Mouse (Mus musculus) heart, postnatal 0 days (tissue): Measurements from ENCODE around the gene Nacc2. TPM values are rescaled to one million over a fixed set of nuclear protein-coding genes. Genes with fewer than 3 reads are reported as not detected.

Experiments used
- ATAC-seq: fragments of 200-750 bp; cut with Nextera tagmentation; 2 replicates; pipeline ENCODE4 v1.8.0; 2017; ENCODE audit warnings: low read depth, moderate number of reproducible peaks, moderate library complexity; ENCODE audit not compliant: insufficient read depth
- DNase-seq: peaks from one replicate; pipeline ENCODE4 v3.0.0-alpha.2; 2016; ENCODE audit warnings: low spot score
- H3K27ac ChIP-seq: fragments of 300-500 bp; sonication (generic); 2 replicates; pipeline ENCODE4 v1.5.1; 2014; ENCODE audit warnings: low read depth, mild to moderate bottlenecking
- H3K27me3 ChIP-seq: fragments of 300-500 bp; sonication (generic); 2 replicates; pipeline ENCODE4 v1.6.1; 2014; ENCODE audit warnings: low read length, mixed read lengths; ENCODE audit not compliant: control insufficient read depth, insufficient read depth
- H3K36me3 ChIP-seq: fragments of 300-500 bp; sonication (generic); replicated peaks from 2 replicates; pipeline ENCODE4 v1.6.1; 2014; ENCODE audit warnings: low read length, mixed read lengths; ENCODE audit not compliant: control insufficient read depth, insufficient read depth
- H3K4me1 ChIP-seq: fragments of 300-500 bp; sonication (generic); 2 replicates; pipeline ENCODE4 v1.6.1; 2014; ENCODE audit warnings: antibody characterized with exemption; ENCODE audit not compliant: control insufficient read depth, insufficient read depth
- H3K4me2 ChIP-seq: fragments of 300-500 bp; sonication (generic); 2 replicates; pipeline ENCODE4 v1.6.1; 2014; ENCODE audit warnings: low read depth, mild to moderate bottlenecking, low read length, moderate library complexity
- H3K4me3 ChIP-seq: fragments of 300-500 bp; sonication (generic); 2 replicates; pipeline ENCODE4 v1.5.1; 2014; ENCODE audit warnings: low read depth, low read length
- H3K9ac ChIP-seq: fragments of 300-500 bp; sonication (generic); replicated peaks from 2 replicates; pipeline ENCODE4 v1.6.1; 2014; ENCODE audit warnings: low read depth, low read length, mixed read lengths
- H3K9me3 ChIP-seq: fragments of 300-500 bp; sonication (generic); replicated peaks from 2 replicates; pipeline ENCODE4 v1.6.1; 2016; ENCODE audit warnings: low read length; ENCODE audit not compliant: control insufficient read depth
- CTCF ChIP-seq: IDR thresholded peaks from 2 replicates; pipeline ENCODE4 v1.5.1; 2016; ENCODE audit warnings: antibody characterized with exemption, control low read depth, low read depth
- EP300 ChIP-seq: IDR thresholded peaks from 2 replicates; pipeline ENCODE4 v1.6.1; 2016; ENCODE audit warnings: antibody characterized with exemption, low read depth
- WGBS: fragments of 180-500 bp; shearing (Covaris S2); extraction: QIAGEN DNeasy Blood & Tissue Kit; methylation state at CpG from one replicate; pipeline ENCODE4 v1.1.7; 2014; 5-methylcytosine and 5-hydroxymethylcytosine counted together
- polyA plus RNA-seq: library from polyadenylated mRNA; unstranded; fragments of >200 nt; fragmentation: Nextera tagmentation; extraction: Ambion mirVana; gene quantifications from 2 replicates; pipeline ENCODE4 v1.2.1, GENCODE M21; 2015
- total RNA-seq: library from RNA; depleted of rRNA; stranded (reverse); fragments of >200 nt; gene quantifications from 2 replicates; pipeline ENCODE4 v1.2.3, GENCODE M21; 2014; ENCODE audit warnings: low replicate concordance; rRNA removed

Gene Nacc2
- total RNA-seq (6.8 and 20.6 TPM in 2 replicates), polyA plus RNA-seq (5.4 and 6.9 TPM in 2 replicates)

DNA sequence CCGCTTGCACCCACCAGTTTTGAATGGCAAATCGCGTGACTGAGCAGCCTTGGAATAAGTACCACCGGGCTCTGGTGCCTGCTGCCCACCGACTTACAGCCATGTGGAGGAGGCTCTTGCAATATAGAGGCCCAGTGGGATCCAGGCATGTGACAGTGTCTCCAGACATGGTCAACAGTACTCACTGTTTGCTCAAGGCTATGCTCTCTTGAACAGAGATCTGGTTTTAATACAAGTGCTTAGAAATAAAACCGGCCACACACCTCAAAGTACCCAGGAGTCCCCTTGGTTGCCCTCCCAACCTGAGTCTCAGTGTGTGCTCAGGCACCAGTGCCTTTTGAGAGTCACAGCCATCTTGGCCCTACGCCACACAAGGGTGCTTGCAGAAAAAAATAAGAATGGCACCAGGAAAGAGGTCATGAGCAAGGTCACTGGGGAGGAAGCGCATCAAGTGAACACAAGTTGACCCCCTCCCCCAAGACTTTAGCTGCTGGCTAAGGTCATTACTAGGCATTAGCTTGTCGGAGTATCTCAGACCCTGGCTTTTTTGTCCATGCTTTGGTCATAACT, at the start of gene Nacc2:
Nacc2 (minus strand) TSS at position 142 of the 570 bp plus-strand sequence.
- Histone ChIP-seq H3K9me3 (no peaks in the 10 kb centered on the region), H3K4me2 (peak within 1 kb of the TSS; percentile 89), H3K9ac (peak within 1 kb of the TSS; percentile 57), H3K27ac (peak within 1 kb of the TSS; percentile 71), H3K36me3 (no peaks in the 10 kb centered on the region), H3K4me3 (peak within 1 kb of the TSS; percentile 84), H3K27me3 (peaks cover 4% of the 10 kb centered on the region; the same call in 1 of the 2 replicates), H3K4me1 (peaks cover 24% of the 10 kb centered on the region)
- TF ChIP-seq CTCF (no peak), EP300 (no peak)
- ATAC-seq (no peak), DNase-seq (no peak)
- 23% methylated on average over 9 of the region's 9 CpGs for WGBS

DNA sequence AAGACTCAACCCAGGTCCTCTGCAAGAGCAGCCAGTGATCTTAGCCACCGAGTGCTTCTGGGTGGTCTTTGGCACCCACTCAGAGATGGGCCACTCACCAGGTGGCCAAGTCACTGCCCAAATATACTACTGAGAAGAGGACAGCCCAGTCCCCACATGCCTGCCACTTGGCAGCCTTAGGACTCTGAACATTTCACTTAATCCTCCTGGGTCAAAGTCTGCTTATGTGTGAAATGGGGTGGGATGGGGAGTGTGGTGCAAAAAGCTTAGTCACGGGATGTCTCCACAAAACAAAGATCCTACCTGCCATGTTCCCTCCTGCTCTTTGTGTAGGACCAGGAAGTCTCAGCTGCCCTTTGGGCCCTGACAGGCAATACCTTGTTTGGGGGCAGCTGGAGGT, 49.1 kb upstream of the Nacc2 start:
- DNase-seq (no peak), ATAC-seq (no peak)
- H3K36me3 ChIP-seq: no peaks in the 10 kb centered on the region
- H3K9me3 ChIP-seq: no peaks in the 10 kb centered on the region
- TF ChIP-seq CTCF: no peak
- TF ChIP-seq EP300: no peak
- no peak overlapping the region for H3K4me2 ChIP-seq
- H3K27ac ChIP-seq: no peak overlapping the region
- no peak overlapping the region for H3K4me3 ChIP-seq
- no peaks in the 10 kb centered on the region for H3K4me1 ChIP-seq
- H3K9ac ChIP-seq: no peak overlapping the region
- 81% methylated on average over 2 of the region's 2 CpGs for WGBS
- peaks cover 6% of the 10 kb centered on the region for H3K27me3 ChIP-seq

GRCm38 (mm10) chr2:26170376-26170775, 47.4 kb upstream of the Nacc2 start:
- Histone ChIP-seq H3K9ac (no peak overlapping the region), H3K4me2 (no peak overlapping the region), H3K27ac (no peak overlapping the region), H3K4me3 (no peak overlapping the region), H3K9me3 (no peaks in the 10 kb centered on the region), H3K36me3 (no peaks in the 10 kb centered on the region), H3K4me1 (no peaks in the 10 kb centered on the region), H3K27me3 (peaks cover 6% of the 10 kb centered on the region)
- DNase-seq (no peak), ATAC-seq (no peak)
- WGBS: 35% methylated on average over 2 of the region's 2 CpGs
- no peak for TF ChIP-seq CTCF
- no peak for TF ChIP-seq EP300

GRCm38 (mm10) chr2:26168843-26169579, 46.0 kb upstream of the Nacc2 start:
- DNase-seq: no peak
- H3K4me3 ChIP-seq: no peak overlapping the region
- H3K27ac ChIP-seq: no peak overlapping the region
- H3K27me3 ChIP-seq: peaks cover 6% of the 10 kb centered on the region; the same call in 1 of the 2 replicates
- H3K9ac ChIP-seq: no peak overlapping the region
- H3K9me3 ChIP-seq: no peaks in the 10 kb centered on the region
- H3K36me3 ChIP-seq: no peaks in the 10 kb centered on the region
- TF ChIP-seq CTCF (no peak), EP300 (no peak)
- ATAC-seq: peak; percentile 39; the same call in 1 of the 2 replicates
- no peak overlapping the region for H3K4me2 ChIP-seq
- no peaks in the 10 kb centered on the region for H3K4me1 ChIP-seq
- 26% methylated on average over 11 of the region's 11 CpGs for WGBS

DNA sequence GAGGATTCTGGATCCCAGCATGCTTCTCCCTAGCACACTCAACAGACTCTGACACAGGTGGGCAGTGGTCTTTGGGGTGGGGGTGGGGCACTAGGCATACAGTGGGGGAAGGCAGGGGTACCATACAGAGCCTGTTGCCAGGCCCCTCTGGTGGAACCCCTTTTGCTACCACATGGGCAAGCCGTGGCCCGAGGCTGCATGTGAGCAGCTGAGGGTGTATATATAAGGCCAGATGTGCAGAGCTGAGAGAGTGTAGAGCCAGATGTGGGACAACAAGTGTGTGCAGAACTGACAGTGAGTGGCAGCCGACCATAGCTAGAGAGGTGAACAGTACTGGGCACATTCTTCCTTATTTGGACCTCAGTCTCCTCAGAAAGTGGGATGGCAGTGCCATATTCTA, 43.9 kb upstream of the Nacc2 start:
- Histone ChIP-seq H3K4me1 (no peaks in the 10 kb centered on the region), H3K4me3 (no peak overlapping the region), H3K27me3 (peaks cover 6% of the 10 kb centered on the region; the same call in 1 of the 2 replicates), H3K9ac (no peak overlapping the region), H3K4me2 (no peak overlapping the region), H3K36me3 (no peaks in the 10 kb centered on the region), H3K27ac (no peak overlapping the region), H3K9me3 (no peaks in the 10 kb centered on the region)
- no peak for TF ChIP-seq EP300
- 71% methylated on average over 3 of the region's 3 CpGs for WGBS
- DNase-seq (no peak), ATAC-seq (no peak)
